Mouse (Mus musculus) gastrocnemius, postnatal 14 days (tissue): ENCODE measurements around the gene 6430571L13Rik. TPM values are rescaled to one million over a fixed set of nuclear protein-coding genes. Genes with fewer than 3 reads are reported as not detected.

ENCODE experiments used
- DNase-seq: peaks from one replicate; pipeline ENCODE4 v3.0.0; 2021; ENCODE audit warnings: mixed read lengths
- intact Hi-C: fragments of 180-260 bp; cut with DNase I; formaldehyde crosslinking; loops from one replicate; pipeline ENCODE4 v1.15.1; 2025; ENCODE audit warnings: low total_unique reads
- long read RNA-seq, 2 experiments: library from polyadenylated mRNA; stranded (forward); transcript quantifications; one replicate each; pipeline ENCODE4 v2.0.0; 2021
- total RNA-seq, 2 experiments: library from RNA; stranded (reverse); gene quantifications; 2 replicates each; pipeline ENCODE4 v1.2.3; 2021

Gene 6430571L13Rik
- total RNA-seq = 10 to 100 TPM; 41.9 to 49.8 TPM
- long read RNA-seq, experiment 1, transcript 6430571L13Rik-201 (6 exons, 2,599 nt) = major isoform, 21 of 41 reads
- long read RNA-seq, experiment 1, partial matches to known transcripts = 20 of 41 reads
- long read RNA-seq, experiment 1, other reads (novel, unspliced or antisense) = 0 of 41 reads
- long read RNA-seq, experiment 2, transcript 6430571L13Rik-201 (6 exons, 2,599 nt) = major isoform, 42 of 62 reads
- long read RNA-seq, experiment 2, partial matches to known transcripts = 6 of 62 reads
- long read RNA-seq, experiment 2, other reads (novel, unspliced or antisense) = 14 of 62 reads

DNA sequence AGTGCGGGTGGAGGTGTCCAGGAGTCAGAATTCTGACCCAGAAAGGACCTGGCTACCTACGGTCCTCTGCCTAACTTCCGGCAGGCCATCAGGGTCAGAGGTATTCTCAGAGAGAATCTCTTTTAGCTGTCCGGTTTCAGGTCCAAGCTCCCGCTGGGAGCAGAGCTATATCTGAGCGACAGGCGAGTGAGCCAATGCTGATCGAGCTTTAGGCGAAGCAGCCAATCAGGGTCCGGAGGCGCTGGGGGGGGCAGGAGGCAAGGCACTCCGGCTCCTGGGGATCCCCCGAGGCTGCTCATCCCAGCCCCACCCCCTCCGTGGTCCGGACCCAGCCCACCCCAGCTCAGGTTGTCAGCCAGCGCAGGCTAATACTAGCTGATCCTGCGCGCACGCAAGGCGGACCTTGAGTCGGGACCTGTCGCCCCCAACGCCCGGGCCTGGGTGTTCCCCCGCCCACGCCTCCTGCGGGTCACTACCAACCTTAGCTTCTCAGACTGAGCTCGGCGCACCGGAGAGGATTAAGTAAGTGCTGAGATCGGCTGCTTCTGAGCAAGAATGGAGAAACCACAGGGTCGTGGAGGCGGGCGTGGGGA is at the start of gene 6430571L13Rik:
6430571L13Rik (plus strand) TSS at position 336 of the 593 bp plus-strand sequence.
- intact Hi-C loops = no loop called here
- DNase-seq = peak; percentile 94

DNA sequence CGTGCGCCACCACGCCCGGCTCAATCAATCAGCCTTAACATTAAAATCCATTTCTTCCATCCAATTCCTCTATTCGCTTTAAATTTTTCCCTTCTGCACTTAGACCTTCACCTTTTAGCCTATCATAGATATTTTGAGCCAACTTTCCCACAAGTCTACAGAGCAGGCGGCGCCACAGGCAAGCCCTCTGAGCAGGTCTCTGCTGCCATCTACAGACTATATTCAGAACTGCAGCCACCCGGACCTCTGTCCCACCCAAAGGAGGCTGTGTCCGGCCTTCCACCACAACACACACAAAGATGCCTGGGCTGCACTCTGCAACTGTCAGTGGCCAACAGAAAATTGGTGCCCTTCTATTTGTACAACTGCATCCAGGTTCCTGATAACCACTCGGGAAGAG is 49.5 kb upstream of the 6430571L13Rik start:
- intact Hi-C loops = loop anchor here (2.0 to 5.0 kb wide), 3 partner anchors 66 to 392 kb away; no protein-coding TSS in a partner anchor
- DNase-seq = peak; percentile 83

DNA sequence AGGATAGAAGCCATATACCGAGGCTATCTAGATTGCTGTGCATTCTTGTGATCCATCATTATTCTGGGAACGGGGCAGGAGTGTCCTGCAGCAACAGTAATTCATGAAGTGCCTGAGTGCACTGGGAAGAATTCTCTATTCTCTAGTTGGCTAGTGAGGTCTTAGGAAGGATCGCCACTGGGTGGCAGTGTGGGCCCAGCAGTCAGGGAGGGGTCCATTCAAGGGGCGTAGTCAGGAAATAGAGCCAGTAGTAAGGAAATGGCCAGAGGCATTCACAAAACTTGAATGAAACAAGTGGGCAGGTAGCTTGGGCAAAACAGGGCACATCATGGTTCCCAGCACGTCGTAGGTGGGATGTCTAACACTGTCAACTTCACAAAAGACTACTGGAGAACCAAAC is 46.2 kb upstream of the 6430571L13Rik start:
- intact Hi-C loops = loop anchor here (5.0 kb wide), 2 partner anchors 63 to 127 kb away; no protein-coding TSS in a partner anchor

DNA sequence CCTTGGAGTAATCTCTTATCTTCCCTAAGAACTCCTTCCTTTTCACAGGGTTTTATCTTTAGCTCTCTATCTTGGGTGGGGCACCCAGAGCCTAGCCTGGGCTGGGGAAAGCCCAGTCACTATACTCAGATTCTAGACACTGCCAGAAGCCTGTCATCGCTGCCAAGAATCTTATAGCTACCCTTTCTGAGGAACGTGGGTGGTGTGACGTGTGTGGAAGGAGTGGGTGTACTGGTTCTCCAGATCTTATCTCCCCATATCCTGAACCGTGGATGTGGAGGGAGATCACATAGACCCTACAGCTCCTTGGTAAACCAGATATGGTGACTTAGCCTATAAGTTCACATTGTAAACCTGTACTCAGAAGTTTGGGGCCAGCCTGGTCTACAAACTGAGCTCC is 44.8 kb upstream of the 6430571L13Rik start:
- DNase-seq = no peak
- intact Hi-C loops = no loop called here

More for the DNA sequence above, 46.2 kb upstream of the 6430571L13Rik start:
- DNase-seq = peak; percentile 84

DNA sequence AAGGTAGTCTGAATTCAATTTTAAA is 44.6 kb upstream of the 6430571L13Rik start, which contains the start of gene Cish:
Cish (plus strand) TSS at position 11 of the 25 bp plus-strand sequence.
- no peak for DNase-seq
- intact Hi-C loops = no loop called here

DNA sequence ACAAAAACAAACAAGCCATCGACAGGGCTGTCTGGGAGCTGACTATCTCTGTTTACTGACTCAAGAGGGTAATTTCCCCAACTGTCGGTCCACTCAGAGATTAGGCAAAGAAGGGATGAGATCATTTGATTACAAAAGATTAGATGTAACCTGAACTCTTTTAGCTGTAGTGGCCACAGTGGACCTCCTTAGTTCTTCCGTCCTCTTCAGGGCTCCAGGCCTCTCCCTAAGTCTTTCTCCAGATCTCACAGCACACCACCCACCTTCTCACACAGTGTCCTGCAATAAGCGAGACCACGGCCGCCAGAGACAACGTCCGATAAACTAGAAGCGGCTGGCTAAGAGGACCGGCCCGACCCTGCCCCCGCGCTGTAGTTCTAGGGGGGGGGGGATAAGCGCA is 44.4 kb upstream of the 6430571L13Rik start:
- DNase-seq = no peak
- intact Hi-C loops = no loop called here

DNA sequence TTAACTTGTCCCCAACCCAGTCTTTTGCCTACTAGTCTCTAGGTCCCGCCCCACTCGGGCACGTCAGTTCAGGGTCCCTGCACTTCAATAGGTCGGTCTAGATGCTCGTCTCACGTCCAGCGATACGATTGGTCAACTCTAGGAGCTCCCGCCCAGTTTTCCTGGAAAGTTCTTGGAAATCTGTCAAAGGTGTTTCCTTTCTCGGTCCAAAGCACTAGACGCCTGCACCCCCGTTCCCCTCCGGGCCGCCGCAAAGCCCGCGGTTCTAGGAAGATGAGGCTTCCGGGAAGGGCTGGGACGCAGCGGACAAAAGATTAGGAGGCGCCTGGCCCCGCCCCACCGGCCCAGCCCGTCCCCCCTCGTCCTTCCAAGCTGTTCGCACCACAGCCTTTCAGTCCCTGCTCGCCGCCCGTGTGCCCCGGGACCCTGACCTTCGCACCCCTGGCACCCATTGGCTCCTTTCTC is 43.9 kb upstream of the 6430571L13Rik start:
- peak; percentile 90 for DNase-seq
- intact Hi-C loops = no loop called here

DNA sequence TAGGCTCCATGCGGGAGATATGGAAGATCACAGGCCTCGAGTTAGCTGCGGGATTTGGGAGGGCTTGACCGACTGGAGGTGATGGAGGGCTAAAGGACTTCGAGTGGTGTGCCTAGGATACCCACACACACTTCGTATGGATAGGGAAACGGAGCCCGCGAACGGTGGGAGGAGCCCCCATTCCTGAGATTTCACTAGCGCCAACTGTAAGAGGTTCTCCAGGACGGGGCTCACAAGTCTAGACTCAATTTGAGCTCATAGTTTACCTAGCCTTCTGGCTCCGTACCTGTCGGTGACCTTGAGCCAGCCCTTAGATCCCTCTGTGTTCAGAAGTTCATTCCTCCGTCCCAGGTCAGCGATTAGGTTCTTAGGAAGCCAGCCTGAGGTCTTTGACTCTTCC is 43.3 kb upstream of the 6430571L13Rik start:
- intact Hi-C loops = no loop called here

DNA sequence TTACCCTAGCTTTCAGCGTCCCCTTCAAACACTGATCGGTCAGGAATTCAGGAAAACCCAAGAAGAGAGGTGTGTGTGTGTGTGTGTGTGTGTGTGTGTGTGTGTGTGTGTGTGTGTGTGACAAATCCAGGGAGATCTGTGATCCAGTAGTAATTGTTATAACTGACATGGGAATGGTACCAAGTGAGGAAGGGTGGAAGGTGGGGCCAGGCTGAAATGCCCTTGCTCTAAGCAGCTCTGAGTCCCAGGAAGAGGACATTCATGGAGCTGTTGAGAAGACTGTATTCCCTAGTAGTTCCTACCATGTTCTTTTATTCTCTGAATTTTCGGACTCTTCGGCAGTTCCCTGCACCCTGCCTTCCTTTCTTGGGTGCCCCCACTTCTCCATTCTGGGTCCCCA is 42.7 kb upstream of the 6430571L13Rik start:
- DNase-seq = no peak
- intact Hi-C loops = no loop called here

More for the DNA sequence above, 43.3 kb upstream of the 6430571L13Rik start:
- no peak for DNase-seq

DNA sequence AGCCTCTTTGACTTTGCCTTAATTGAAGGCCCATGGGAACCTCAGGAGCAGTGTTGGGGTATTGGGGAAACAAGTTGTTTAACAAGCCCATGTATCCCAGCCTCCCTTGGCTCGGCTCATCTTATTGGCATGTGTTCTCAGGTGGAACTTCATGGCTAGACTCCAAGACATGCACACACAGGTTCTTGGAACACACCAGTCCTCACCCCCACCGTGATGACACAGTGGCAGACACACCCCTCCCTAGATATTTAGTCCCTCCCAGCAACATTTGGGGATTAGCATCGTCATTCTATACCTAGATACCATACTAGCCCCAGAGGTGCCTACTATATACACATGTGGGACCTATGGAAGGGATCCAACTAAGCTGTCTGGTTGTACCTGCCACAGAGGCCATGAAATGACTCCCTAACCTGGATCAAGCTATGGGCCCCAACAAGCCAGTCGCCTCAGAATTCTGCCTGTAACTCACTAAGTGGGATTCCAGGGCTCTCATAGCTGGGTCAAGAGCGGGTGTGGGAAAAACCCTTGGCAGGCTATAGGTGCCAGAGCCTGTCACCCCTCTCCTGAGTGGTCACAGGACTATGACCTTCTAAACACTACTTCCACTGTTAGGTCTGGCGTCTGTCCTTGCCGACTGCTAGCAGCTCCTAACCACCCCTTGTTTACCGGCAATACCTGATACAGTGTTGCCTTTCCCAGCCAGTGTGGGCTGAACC is 42.2 kb upstream of the 6430571L13Rik start:
- intact Hi-C loops = no loop called here
- no peak for DNase-seq

DNA sequence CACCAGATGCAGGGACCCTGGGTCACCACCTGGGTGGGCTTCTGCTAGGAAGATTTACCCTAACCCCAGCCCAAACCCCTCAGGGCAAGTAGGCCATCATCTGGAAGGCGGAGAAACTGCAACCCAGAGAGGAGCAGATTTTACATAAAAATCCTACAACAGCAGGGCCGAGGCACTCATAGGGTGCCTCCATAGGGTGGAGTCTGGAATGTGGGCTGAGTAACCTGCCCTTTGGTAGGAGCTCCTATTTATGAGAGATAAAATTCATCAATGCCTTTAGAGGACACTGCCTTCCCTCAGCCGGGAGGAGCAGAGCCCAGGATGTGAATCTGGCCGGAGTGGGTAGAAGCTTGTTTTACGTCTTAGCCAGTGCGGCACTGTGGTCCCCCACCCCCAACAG is 41.5 kb upstream of the 6430571L13Rik start:
- intact Hi-C loops = no loop called here
- DNase-seq = no peak

DNA sequence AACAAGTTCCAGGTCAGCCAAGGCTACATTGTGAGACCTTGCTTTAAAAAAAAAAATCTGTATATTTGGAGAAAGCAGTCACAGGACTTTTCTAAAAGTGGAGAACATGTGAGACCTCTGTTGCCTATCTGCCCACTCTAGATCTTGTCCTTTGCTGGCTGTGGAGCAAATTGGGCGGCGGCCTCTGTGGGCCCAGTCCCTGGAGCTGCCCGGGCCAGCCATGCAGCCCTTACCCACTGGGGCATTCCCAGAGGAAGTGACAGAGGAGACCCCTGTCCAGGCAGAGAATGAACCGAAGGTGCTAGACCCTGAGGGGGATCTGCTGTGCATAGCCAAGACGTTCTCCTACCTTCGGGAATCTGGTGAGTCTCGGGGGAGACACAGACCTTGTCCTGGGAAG is 40.6 kb upstream of the 6430571L13Rik start:
- intact Hi-C loops = no loop called here
- no peak for DNase-seq

DNA sequence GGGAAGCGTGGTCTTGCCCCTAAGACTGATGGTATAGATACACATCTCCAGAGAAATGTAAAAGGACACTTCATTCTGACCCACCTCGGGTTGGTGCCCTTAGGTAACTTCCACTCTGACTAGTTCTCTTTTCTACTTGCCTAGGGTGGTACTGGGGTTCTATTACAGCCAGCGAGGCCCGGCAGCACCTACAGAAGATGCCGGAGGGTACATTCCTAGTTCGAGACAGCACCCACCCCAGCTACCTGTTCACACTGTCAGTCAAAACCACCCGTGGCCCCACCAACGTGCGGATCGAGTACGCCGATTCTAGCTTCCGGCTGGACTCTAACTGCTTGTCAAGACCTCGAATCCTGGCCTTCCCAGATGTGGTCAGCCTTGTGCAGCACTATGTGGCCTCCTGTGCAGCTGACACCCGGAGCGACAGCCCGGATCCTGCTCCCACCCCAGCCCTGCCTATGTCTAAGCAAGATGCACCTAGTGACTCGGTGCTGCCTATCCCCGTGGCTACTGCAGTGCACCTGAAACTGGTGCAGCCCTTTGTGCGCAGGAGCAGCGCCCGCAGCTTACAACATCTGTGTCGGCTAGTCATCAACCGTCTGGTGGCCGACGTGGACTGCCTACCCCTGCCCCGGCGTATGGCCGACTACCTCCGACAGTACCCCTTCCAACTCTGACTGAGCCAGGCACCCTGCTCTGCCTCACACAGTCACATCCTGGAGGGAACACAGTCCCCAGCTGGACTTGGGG is 40.0 kb upstream of the 6430571L13Rik start:
- intact Hi-C loops = no loop called here

DNA sequence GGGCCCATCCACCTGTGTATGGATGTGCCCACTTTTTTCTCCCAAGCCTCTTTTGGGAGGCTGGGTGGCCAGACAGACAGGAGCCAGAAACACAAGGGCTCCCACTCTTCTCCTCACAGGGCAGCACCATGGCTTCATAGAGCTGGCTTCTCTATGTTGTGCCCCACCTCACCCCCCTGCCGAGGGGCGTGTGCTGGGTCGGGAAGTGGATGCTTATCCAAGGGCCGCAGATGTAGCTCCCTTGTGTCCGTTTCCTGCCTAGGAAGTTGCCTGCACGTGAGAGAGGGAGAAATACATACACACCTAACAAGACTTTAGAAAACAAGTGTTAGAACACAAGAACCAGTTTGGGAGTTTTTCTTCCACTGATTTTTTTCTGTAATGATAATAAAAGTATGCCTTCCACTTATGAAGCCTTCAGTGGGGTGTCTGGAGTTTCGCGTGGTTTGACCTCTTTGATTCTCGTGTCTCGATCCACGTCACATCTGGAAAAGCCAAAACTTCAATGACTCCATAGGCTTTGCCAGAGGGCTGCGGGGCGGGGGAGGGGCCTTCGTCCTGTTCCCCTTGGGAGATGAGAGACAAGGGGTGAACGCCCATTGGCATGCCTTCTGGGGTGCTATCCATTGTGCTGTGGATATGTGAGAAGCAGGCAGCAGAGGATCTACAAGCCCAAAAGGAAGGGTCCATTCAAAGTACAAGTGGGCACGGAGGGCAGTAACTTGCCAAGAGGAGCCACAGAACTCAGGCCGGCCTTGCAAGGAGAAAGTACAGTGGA is 38.7 kb upstream of the 6430571L13Rik start:
- no peak for DNase-seq
- intact Hi-C loops = no loop called here

More for the DNA sequence above, 40.0 kb upstream of the 6430571L13Rik start:
- DNase-seq = no peak

DNA sequence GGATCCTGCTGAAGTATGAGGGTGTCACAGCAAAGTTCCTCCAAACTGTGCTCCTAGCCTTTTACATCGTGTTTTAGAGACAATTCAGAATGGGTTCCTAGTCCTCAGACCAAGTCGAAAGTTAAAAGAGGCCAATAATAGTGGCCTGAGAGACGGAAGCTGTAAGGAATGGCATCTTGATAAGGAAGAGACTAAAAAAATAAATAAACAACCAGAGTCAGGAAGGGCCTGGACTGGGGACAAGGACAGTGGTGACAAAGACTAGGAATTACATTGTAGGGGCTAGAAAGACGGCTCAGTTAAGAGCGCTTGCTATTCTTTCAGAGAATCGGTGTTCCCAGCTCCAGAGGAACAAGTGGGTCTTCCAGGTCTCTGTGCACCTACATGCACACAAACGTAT is 37.8 kb upstream of the 6430571L13Rik start:
- intact Hi-C loops = no loop called here
- no peak for DNase-seq

DNA sequence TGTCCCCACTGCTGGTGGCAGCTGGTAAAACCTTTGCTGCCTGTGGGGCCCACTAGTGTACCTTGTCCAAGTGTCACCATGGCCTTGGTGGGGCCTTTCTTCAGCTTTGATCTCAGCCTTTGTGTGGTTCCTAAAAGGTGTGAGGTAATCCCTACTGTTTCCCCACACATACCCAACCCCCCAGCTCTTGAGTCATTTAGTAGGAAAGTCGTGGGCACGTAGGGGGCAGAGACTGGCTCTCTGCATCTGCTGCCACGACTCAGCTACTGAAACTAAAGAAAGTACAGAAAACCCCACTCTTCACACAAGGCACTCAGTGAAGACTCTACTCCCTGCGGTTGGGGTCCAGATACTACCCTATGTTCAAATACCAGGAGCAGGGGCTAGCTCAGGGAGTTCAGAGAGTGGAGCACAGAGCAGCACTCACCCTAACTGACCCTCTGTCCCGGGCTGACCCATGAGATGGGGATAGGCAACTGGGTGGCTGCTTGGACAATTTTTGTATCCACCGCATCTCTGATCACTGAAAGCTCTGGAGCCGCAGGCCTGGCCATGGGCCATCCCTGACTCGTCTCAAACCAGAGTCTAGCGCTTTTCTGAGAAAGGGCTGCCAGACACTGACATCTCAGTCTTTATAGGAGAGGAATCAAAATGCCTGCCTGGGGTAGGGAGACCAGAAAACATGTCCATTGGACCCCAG is 37.1 kb upstream of the 6430571L13Rik start:
- intact Hi-C loops = no loop called here

DNA sequence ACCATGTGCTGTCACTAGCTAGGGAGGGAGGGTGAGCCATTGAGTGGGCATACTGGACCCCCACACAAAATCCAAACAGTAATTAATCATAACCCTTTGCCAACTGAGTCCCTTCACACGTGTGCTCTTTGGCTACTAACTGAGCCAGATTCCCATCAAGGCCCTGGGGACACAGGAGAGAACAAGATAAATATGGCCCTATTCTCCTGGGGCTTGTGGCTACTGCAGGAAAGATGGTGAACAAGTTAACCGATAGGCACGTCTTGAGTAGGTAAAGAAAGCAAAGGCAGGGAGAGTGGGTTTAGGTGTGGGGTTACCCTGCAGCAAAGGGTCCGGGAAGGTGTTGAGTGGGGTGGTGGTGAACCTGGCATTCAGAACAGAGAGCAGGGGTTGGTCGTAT is 36.5 kb upstream of the 6430571L13Rik start:
- intact Hi-C loops = no loop called here
- DNase-seq = no peak

More for the DNA sequence above, 37.1 kb upstream of the 6430571L13Rik start:
- no peak for DNase-seq

DNA sequence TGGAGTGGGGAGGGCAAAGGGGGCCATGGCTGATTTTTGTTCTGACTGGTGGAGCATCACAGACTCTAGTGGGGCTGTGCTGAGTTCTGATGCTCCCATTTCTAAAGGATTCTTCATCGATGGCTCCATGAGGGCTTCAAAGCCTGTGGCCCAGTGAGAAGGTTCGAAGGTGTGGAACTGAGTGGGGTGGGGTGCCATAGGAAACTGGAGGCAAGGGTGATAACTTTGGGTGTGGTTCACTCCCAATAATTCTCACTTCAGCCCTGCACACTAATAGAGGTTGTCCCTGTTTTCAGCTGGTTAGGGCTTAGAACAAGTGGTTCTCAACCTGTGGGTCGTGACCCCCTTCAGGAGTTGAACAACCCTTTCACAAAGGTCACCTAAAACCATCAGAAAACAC is 36.0 kb upstream of the 6430571L13Rik start:
- no peak for DNase-seq
- intact Hi-C loops = no loop called here

DNA sequence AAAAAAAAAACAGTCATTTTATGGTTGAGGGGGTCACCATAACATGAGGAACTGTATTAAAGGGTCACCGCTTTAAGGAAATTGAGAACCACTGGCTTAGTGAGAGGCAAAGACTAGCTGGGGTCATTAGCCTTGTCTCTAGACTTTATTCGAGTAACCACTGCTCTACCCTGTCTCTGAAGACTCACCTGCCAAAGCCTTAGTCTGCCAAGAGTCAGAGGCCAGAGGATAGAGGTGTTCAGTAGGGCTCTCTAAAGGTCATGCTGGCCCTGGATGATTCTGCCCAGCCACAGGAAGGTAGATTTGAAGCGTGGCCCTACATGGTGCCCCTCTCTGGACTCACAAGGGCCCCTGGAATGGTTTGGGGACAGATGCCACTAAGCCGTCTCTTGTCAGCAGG is 35.4 kb upstream of the 6430571L13Rik start:
- intact Hi-C loops = no loop called here

More for the DNA sequence above, 35.4 kb upstream of the 6430571L13Rik start:
- DNase-seq = no peak
